Mouse (Mus musculus) midbrain, embryonic 13.5 days (tissue): ENCODE measurements at regions not wholly inside any gene's neighbourhood (a gene's known extent, or its start where the extent isn't known, plus 50 kb on each side); places are given as distances from the start of the nearest gene placed in this dataset.

Experiments
- ATAC-seq: fragments of 200-750 bp; cut with Nextera tagmentation; 2 replicates; pipeline ENCODE4 v1.8.0; 2017; ENCODE audit warnings: mild to moderate bottlenecking, moderate TSS enrichment, moderate library complexity
- H3K27ac ChIP-seq: fragments of 300-500 bp; sonication (generic); 2 replicates; pipeline ENCODE4 v1.5.1; 2015; ENCODE audit warnings: inconsistent platforms, mild to moderate bottlenecking, moderate library complexity
- H3K27me3 ChIP-seq: fragments of 300-500 bp; sonication (generic); 2 replicates; pipeline ENCODE4 v1.6.1; 2015; ENCODE audit warnings: mild to moderate bottlenecking, inconsistent platforms
- H3K36me3 ChIP-seq: fragments of 300-500 bp; sonication (generic); 2 replicates; pipeline ENCODE4 v1.6.1; 2015; ENCODE audit warnings: mild to moderate bottlenecking, inconsistent platforms
- H3K4me1 ChIP-seq: fragments of 300-500 bp; sonication (generic); replicated peaks from 2 replicates; pipeline ENCODE4 v1.6.1; 2015; ENCODE audit warnings: inconsistent platforms
- H3K4me2 ChIP-seq: fragments of 300-500 bp; sonication (generic); replicated peaks from 2 replicates; pipeline ENCODE4 v1.6.1; 2015; ENCODE audit warnings: moderate library complexity, mild to moderate bottlenecking, inconsistent platforms
- H3K4me3 ChIP-seq: fragments of 300-500 bp; sonication (generic); replicated peaks from 2 replicates; pipeline ENCODE4 v1.5.1; 2015; ENCODE audit warnings: mild to moderate bottlenecking, inconsistent platforms
- H3K9ac ChIP-seq: fragments of 300-500 bp; sonication (generic); replicated peaks from 2 replicates; pipeline ENCODE4 v1.6.1; 2015; ENCODE audit warnings: mild to moderate bottlenecking, inconsistent platforms
- H3K9me3 ChIP-seq: fragments of 300-500 bp; sonication (generic); 2 replicates; pipeline ENCODE4 v1.6.1; 2016; ENCODE audit warnings: mild to moderate bottlenecking, inconsistent platforms
- WGBS: fragments of 180-500 bp; shearing (Covaris S2); methylation state at CpG from one replicate; pipeline ENCODE4 v1.1.7; 2015; 5-methylcytosine and 5-hydroxymethylcytosine counted together

DNA sequence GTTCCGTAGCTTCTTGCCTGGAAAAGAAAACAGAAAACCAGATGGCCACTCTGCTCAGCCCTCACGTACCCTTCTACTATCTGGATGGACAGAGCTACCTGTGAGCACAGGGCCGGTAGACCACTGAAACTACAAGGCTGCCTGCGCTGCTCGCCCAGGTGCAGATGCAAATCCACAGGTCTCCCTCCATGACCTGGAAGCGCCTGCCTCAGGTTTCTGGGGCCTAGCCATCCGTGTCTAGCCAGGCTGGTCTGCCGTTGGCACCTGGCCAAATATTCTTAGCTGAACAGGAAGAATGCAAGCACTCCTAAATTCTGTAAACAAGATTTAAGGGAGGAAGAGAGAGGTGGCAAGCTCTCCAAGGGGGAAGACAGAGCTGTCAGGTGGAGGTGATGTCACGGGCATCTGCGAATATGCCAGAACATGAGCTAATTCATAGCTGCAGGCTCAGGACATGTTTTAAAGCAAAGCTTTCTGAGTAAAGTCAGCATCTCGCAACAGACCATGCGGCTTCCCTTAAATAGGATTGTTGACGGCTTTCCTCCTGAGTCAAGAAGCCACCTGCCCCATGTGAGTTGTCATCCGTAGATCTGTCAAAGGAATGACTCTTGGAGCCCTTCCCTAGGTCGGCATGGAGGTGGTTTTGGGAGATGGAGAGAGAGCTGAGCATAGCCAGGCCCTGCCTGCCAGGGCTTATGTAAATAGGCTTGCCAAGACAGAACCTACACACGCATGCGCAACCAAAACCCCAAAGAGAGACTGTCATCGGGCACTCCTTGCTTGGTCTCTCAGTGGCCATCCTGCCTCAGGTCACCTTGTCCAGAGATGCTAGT is 76.8 kb upstream of the Synm start:
- no peak overlapping the region for H3K4me2 ChIP-seq
- H3K27me3 ChIP-seq = no peaks in the 10 kb centered on the region
- H3K4me3 ChIP-seq = no peak overlapping the region
- no peaks in the 10 kb centered on the region for H3K4me1 ChIP-seq
- no peaks in the 10 kb centered on the region; the same call in 1 of the 2 replicates for H3K9me3 ChIP-seq
- no peak for ATAC-seq
- WGBS = 87% methylated on average over 18 of the region's 18 CpGs
- no peak overlapping the region for H3K27ac ChIP-seq
- no peak overlapping the region for H3K9ac ChIP-seq
- H3K36me3 ChIP-seq = 0 out of 2 replicates have a peak, but pooled peaks cover 2% of the 10 kb centered on the region

DNA sequence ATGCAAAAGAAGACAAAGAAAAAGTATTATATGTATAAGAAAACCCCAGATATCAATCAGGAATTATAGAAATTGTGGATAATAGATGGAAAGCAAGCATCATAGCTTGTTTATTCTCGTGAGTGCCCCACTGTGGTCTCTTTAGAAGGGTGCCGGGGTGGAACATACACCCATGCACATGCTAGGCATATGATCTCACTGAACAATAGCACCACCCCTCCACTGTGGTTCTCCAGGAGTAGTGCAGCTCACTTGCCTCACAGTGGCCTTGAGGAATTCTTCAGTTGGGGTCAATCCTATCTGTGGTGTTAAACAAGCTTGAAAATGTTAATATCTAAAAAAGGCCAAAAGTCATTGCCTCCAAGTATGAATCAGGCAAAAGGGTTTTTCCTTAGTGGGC is 72.2 kb upstream of the Synm start:
- no peaks in the 10 kb centered on the region for H3K4me1 ChIP-seq
- H3K36me3 ChIP-seq = 0 out of 2 replicates have a peak, but pooled peaks cover 2% of the 10 kb centered on the region
- H3K9ac ChIP-seq = no peak overlapping the region
- H3K27ac ChIP-seq = no peak overlapping the region
- ATAC-seq = no peak
- H3K4me3 ChIP-seq = no peak overlapping the region
- 80% methylated on average over 2 of the region's 2 CpGs for WGBS
- no peaks in the 10 kb centered on the region for H3K27me3 ChIP-seq
- H3K9me3 ChIP-seq = no peaks in the 10 kb centered on the region; the same call in 1 of the 2 replicates
- no peak overlapping the region for H3K4me2 ChIP-seq

DNA sequence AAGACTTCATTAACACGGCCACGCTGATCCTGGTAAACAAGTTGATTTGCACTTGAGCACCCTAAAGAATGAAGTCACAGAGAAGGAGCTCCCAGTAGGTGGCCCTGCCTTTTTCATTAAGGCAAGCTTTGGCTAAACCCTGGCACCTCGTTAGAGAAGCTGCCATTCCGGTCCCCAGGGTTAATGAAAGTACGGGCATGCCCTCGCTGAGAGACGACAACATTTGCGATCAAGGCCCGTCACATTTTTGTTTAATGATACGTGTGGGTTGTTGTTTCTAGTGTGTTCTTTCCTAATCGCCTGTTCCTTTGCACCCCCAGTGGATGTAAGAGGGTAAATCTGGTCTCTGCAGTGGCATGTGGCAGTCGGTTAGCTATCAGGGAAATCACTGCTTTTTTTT is 67.8 kb upstream of the Synm start:
- H3K4me2 ChIP-seq = no peak overlapping the region
- no peaks in the 10 kb centered on the region for H3K4me1 ChIP-seq
- H3K27ac ChIP-seq = no peak overlapping the region
- H3K36me3 ChIP-seq = no peaks in the 10 kb centered on the region
- 61% methylated on average over 12 of the region's 12 CpGs for WGBS
- H3K9me3 ChIP-seq = no peaks in the 10 kb centered on the region
- no peak overlapping the region for H3K4me3 ChIP-seq
- H3K27me3 ChIP-seq = no peaks in the 10 kb centered on the region
- no peak for ATAC-seq
- no peak overlapping the region for H3K9ac ChIP-seq

DNA sequence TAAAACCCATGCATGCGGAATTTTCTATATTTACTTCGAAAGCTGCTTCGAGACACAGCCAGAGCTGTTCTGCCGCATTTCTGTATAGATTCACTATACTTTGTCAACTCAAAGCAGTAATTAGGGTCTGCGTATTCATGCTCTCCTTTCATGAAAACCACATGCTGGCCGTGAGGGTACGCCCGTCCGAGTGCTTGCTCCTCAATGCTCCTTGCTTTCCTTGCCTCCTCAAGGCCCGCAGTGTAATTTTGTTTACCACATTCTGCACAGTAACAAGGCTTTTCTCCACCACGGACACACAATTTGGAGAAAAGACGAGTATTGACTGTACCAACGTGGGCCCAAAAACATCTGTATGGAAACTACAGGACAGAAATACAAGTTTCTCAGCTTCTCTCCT is 67.4 kb upstream of the Synm start:
- Histone ChIP-seq H3K4me1 (no peaks in the 10 kb centered on the region), H3K9ac (no peak overlapping the region), H3K27me3 (no peaks in the 10 kb centered on the region), H3K9me3 (no peaks in the 10 kb centered on the region), H3K4me3 (no peak overlapping the region), H3K4me2 (no peak overlapping the region), H3K36me3 (no peaks in the 10 kb centered on the region), H3K27ac (no peak overlapping the region)
- 86% methylated on average over 13 of the region's 13 CpGs for WGBS
- ATAC-seq = no peak

DNA sequence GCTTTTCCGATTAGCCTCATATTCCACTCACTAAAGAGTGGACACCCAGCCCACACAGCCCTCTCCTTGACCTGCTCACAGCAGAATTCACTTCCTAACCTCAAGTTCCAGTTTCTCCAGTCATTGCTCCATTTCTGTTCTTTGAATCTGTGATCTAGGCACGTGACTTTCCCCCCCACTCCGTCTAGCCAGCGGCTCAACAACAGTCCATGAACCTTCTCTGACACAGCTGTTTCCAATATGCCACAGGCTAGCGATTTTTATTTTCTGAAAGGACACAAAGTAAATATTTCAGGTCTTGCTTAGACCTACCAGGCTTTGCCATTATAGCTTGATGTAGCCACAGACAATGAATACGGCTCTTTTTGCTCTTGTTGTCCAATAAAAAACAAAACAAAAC is 66.8 kb upstream of the Synm start:
- H3K9ac ChIP-seq = no peak overlapping the region
- no peaks in the 10 kb centered on the region for H3K9me3 ChIP-seq
- H3K27me3 ChIP-seq = no peaks in the 10 kb centered on the region
- 88% methylated on average over 6 of the region's 6 CpGs for WGBS
- H3K27ac ChIP-seq = no peak overlapping the region
- H3K4me2 ChIP-seq = no peak overlapping the region
- H3K4me3 ChIP-seq = no peak overlapping the region
- ATAC-seq = no peak
- H3K36me3 ChIP-seq = no peaks in the 10 kb centered on the region
- no peaks in the 10 kb centered on the region for H3K4me1 ChIP-seq

DNA sequence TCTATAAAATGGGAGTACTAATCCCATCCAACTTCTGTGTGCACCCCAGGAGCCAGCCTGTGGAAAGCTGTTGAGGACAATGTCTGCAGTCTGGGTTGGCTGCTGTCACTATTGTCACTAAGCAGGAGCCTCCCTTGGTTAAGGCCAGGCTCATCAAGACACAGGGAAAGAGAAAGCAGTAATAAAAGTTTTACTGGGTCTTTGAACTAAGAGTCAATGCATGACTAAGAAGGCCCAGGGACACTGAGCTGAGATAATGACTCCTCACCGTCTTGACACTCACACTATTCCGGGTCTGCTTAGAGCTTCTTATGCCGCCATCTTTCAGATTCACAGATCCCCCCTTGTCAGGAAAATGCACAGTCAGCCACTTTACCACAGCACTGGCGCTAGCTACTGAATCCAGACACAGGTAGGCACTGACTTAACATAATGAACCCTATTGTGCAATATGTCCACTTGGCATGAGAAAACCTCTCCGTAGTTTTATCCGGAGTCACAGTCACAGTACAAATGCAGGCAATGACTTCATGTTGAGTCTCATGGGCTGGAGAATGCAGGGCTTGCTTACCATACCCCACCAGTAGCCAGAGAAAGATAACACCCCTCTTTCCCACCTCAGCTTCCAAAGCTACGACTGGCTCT is 66.2 kb upstream of the Synm start:
- Histone ChIP-seq H3K4me1 (no peaks in the 10 kb centered on the region), H3K4me3 (no peak overlapping the region), H3K9me3 (no peaks in the 10 kb centered on the region), H3K27me3 (no peaks in the 10 kb centered on the region), H3K36me3 (no peaks in the 10 kb centered on the region), H3K9ac (no peak overlapping the region), H3K27ac (no peak overlapping the region), H3K4me2 (no peak overlapping the region)
- WGBS = 85% methylated on average over 7 of the region's 7 CpGs
- ATAC-seq = no peak

DNA sequence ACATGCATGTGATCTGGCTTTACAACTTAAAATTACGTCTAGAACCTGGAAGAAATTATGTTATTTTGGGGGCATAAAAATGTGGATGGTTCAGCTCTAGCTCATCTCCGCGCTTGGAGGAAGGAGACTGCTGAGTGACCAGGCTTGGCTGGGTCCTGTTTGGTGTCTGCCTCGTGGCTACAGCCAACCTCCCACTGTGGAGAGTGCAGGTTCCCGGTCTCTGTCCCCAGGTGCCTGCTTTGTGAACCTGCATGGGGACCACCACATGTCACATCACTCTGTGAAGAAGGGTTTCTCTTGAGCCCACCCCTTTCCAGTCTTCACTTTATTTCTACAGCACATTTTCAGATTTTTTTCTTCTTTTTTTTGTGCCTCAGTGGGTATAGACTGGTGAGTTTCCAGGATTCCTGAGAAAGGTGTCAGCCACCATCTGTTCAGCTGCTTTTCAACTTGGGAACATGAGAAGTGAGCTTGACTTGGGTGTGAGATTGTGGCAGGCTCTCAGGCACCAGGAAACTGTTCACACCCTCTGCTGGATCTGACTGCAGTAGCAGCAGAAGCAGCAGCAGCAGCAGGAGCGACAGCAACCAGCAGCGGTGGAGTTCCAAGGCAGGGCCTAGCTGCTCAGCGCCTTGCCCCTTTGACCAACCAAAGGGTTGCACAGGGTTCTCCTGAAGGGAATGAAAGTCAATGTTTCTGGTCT is 64.6 kb upstream of the Synm start:
- H3K9ac ChIP-seq = no peak overlapping the region
- H3K4me1 ChIP-seq = no peaks in the 10 kb centered on the region
- H3K9me3 ChIP-seq = no peaks in the 10 kb centered on the region
- no peak overlapping the region for H3K4me3 ChIP-seq
- WGBS = 66% methylated on average over 8 of the region's 8 CpGs
- no peaks in the 10 kb centered on the region for H3K36me3 ChIP-seq
- no peaks in the 10 kb centered on the region for H3K27me3 ChIP-seq
- no peak overlapping the region for H3K4me2 ChIP-seq
- no peak for ATAC-seq
- H3K27ac ChIP-seq = no peak overlapping the region

DNA sequence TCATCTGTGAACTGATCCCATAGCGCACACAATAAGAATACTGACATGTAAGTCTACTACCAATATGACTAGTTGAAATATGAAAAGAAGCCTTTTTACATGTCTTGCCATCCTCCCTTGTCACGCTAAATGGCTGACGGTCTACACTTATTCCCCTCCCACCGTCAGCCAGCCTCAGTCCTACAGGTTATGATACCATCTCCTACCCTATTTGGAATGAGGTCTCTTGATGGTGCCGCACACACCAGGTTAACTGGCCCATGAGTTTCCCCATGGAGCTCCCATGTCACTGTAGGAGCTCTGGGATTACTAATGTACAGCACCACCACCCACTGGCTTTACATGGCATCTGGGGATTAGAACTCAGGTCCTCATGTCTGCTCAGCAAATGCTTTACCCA is 60.0 kb upstream of the Synm start:
- H3K9ac ChIP-seq = no peak overlapping the region
- no peak overlapping the region for H3K4me2 ChIP-seq
- ATAC-seq = no peak
- H3K9me3 ChIP-seq = no peaks in the 10 kb centered on the region
- H3K4me1 ChIP-seq = no peaks in the 10 kb centered on the region
- no peaks in the 10 kb centered on the region for H3K36me3 ChIP-seq
- H3K27me3 ChIP-seq = no peaks in the 10 kb centered on the region
- H3K27ac ChIP-seq = no peak overlapping the region
- 98% methylated on average over 5 of the region's 5 CpGs for WGBS
- no peak overlapping the region for H3K4me3 ChIP-seq

DNA sequence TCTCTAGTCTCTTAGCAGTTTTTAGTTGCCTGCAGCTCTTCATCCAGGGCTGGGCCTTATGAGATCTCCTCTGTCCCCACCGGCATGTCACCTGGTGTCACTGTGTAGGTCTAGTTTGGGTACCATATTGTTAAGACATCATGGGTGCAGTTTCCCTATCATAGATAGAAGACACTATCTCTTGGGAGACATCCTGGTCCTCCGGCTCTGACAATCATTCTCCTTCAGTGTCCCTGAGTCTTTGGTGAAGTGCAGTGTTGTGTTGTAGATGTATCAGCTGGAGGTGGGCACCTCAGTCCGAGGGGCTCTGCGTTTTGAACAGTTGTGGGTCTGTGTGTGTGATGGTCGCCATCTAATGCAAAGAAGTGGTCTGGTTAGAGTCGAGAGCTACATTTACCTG is 58.0 kb upstream of the Synm start:
- no peak overlapping the region for H3K27ac ChIP-seq
- no peak for ATAC-seq
- H3K4me3 ChIP-seq = no peak overlapping the region
- no peaks in the 10 kb centered on the region for H3K9me3 ChIP-seq
- WGBS = 93% methylated on average over 6 of the region's 6 CpGs
- no peak overlapping the region for H3K9ac ChIP-seq
- no peaks in the 10 kb centered on the region for H3K36me3 ChIP-seq
- H3K27me3 ChIP-seq = no peaks in the 10 kb centered on the region
- H3K4me1 ChIP-seq = no peaks in the 10 kb centered on the region
- H3K4me2 ChIP-seq = no peak overlapping the region

DNA sequence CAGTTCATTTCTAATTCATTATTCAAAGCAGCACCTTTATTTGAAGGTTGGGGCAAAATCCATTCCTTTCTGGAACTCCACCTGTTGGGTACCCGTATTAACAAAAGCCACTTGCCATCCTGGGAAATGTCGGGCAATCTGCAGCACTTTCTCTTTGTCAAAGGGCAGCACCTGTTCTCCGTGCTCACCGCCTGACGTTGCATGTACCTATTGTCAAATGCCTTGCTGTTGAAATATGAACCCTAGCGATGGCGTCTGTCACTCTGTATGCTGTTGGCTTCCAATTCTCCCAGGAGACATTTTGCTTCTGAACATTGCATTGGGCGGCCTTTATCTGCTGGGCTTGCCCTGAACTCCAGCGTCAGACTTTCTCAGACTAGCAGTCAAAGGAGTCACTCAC is 55.3 kb upstream of the Synm start:
- Histone ChIP-seq H3K9me3 (no peaks in the 10 kb centered on the region), H3K9ac (no peak overlapping the region), H3K27ac (no peak overlapping the region), H3K36me3 (no peaks in the 10 kb centered on the region), H3K4me3 (no peak overlapping the region), H3K4me1 (no peaks in the 10 kb centered on the region), H3K4me2 (no peak overlapping the region), H3K27me3 (no peaks in the 10 kb centered on the region)
- no peak for ATAC-seq
- 71% methylated on average over 9 of the region's 9 CpGs for WGBS
